Mouse (Mus musculus) cerebellum, adult 9-11 months (tissue): Measurements from ENCODE around the gene Gm20662.

Experiments used
- DNase-seq: peaks from one replicate; pipeline ENCODE4 v3.0.0; 2022

Gm20662 gene

GRCm38 (mm10) chr9:107996049-107996448, at the start of gene Gm20662:
Gm20662 (plus strand) TSS chr9:107996349.
- no peak for DNase-seq

- DNase-seq = peak; percentile 67
Measured at GRCm38 (mm10) chr9:107947241-107948194, 48.6 kb upstream of the Gm20662 start.

- no peak for DNase-seq
Measured at GRCm38 (mm10) chr9:107949184-107949921, 46.8 kb upstream of the Gm20662 start.

DNA sequence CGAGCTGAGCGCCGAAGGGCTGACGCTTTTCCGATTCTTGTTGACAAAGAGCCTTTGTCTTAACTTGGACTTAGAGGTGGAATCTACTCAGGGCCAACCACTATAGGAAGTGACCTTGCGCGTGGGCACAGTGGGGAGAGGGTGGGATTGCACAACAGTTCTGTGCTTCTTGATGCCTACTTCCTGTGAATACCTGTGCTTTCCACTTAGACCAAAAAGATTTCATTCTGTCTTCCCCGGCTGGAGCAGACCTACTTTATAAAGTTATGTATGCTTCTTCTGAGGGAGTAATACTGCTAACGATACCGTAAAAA, 46.3 kb upstream of the Gm20662 start, which contains the start of gene Traip:
Gene Traip, plus strand, starts transcription at position 215 of the 314 bp plus-strand sequence.
- no peak for DNase-seq

GRCm38 (mm10) chr9:107950460-107951355, 45.4 kb upstream of the Gm20662 start:
- DNase-seq = peak; percentile 89

GRCm38 (mm10) chr9:107955613-107956289, 40.4 kb upstream of the Gm20662 start:
- no peak for DNase-seq

DNA sequence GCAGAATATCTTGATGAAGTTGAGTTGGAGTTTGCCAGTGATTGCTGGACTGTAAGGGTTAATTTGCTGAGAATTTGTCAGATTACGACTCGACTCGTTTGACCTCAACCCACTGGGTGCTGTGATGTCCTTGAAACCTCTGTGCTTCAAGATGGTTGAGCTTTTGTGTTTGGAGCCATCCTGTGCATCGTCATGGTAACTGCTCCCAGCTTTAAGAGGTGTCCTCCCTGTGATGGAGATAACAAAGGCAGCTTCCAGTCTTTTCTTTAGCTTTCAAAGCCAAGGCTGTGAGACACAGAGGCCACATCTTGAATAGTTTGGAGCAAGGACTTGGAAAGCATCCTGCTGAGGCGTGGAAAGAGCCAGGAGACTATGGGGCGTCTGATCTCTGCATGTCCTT, 39.0 kb upstream of the Gm20662 start:
- no peak for DNase-seq

DNA sequence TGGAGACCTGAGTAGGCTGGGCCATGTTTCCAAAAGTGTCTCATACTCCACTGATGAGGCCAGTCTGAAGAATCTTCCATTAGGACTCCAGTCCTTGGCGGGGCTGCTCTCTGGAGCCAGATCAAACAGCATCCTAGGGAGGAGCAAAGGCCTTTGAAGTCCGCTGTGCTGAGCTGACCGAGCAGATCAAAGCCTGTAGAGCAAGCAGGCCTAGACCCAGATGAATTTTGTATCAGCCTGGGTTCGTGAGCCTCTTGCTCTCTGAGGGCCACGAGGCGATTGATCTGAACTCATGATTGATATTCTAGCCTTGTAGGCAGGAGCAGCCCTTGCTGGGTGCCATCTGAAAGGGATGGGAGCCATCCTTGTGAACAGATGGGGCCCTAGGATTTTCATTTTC, 36.3 kb upstream of the Gm20662 start:
- DNase-seq = no peak

GRCm38 (mm10) chr9:107960928-107961327, 35.2 kb upstream of the Gm20662 start:
- DNase-seq = no peak

DNA sequence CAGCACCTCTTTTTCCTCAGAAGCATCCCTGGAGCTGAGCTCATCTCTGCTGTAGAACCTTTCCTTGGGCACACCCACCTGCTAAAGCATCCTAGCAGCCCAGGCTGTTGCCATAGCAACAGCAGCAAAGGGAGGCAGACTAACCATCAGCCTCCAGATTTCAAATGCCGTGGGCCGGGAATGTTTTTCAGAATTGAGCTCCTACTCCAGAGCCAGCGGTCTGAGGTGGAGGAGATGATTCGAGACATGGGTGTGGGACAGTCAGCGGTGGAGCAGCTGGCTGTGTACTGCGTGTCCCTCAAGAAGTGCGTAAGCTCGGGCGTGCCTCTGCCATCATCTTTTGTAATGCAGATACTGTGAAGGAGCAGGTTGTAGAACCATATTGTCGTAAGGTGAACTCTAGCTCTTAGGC, 34.8 kb upstream of the Gm20662 start:
- DNase-seq = no peak

DNA sequence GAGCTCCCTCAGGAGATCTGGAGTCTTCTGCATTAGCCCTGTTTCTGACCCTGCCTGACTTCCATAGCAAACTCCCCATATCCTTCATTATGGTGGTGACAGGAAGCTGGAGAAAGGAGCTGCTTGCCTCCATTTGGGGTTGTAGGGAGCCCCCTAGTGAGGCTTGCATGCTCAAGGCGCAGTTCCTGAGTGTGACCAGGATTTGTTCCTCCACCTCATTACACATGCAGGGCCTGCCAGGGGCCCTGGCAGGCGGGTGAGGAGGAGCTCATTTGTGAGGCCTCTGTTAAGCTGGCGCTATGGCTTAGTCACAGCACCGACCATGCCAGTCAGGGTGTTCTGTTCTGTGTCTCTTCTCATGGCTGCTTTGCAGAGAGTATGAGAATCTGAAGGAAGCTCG, 34.3 kb upstream of the Gm20662 start:
- DNase-seq = no peak

GRCm38 (mm10) chr9:107962916-107963315, 33.2 kb upstream of the Gm20662 start:
- DNase-seq = no peak

- DNase-seq = peak; percentile 78
Measured at GRCm38 (mm10) chr9:107963700-107964099, 32.4 kb upstream of the Gm20662 start.

DNA sequence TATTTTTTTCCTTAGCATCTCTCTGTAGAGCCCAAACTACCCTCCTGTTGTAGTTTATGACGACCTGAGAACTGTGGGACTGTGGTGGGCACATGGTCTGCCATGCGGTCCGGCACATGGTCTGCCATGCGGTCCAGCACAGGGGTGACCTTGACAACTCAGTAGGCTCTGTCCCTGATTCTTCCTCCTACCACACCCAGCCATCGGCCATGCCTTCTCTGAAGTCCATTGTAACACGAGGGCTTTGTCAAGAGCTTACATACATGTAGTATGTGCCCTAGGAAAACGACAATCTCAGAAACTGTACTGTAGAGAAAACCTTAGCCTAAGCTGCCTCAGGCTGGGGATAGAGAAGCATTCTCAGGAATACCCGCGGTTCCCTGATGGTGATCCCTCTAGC, 31.5 kb upstream of the Gm20662 start:
- no peak for DNase-seq

DNA sequence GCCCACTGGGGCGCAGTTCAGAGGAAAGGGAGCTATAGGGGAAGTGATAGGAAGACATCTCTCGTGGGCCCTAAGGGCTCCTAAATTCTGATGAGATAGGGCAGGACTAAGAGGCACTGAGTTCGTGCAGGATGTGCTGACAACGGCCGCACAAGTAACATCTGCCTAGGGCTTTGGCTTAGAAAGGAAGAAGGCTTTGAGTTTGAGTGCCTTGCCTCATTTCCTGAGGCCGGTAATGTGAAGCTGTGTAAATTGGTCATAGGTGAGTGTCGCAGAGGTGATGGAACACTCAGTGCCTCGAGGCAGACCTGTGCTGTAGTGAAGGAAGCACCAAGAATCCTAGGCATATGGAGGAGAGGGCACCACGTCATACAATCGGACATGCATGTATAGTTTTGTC, 29.5 kb upstream of the Gm20662 start:
- DNase-seq = no peak

DNA sequence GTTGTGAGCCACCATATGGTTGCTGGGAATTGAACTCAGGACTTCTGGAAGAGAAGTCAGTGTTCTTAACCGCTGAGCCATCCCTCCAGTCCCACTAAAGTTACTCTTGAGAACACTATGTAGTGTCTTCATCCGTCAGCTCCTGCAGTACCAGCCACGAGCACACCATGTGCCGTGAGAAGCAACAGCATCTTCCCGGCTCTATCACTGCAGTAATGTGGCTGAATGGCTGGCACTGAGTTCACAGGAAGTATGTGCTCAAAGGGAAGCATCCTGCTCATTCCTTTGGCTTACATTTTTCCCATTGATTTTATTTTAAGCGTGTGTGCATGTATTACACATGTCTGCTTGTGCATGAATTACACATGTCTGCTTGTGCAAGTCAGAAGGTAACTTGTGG, 28.7 kb upstream of the Gm20662 start:
- DNase-seq = no peak

DNA sequence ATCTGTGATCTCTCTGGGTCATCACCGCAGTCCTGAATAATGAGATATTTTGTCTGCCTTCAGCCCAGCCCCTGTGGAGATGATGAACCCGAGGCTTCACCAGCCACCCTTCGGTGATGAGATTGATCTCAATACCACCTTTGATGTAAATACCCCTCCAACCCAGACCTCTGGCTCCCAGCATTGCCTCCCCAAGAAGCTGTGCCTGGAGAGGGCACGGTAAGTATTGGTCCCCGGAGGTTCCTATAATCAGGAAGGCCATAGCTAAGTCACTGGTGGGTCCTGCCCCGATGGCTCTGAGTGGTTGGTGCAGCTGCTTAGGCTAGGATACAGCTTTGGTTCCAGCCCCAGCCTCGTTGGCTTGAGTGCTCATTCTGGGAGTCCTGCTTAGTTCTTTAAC, 27.6 kb upstream of the Gm20662 start:
- DNase-seq = no peak

DNA sequence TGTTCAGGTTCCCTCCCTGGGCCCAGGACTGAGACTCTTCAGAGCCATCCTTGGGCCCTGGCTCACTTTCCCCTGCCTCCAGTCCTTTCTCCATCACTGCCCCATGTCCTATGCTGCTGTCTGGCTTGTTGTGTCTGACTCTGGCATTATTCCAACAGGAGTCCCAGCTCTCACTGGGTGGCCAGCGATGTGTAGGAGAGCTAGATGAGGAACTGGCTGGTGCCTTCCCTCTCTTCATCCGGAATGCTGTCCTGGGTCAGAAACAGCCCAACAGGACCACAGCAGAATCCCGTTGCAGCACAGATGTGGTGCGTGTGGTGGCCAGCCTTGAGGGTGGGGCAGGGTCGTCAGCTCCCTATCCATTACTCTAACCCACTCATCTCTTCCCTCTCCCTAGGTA, 25.8 kb upstream of the Gm20662 start:
- no peak for DNase-seq

DNA sequence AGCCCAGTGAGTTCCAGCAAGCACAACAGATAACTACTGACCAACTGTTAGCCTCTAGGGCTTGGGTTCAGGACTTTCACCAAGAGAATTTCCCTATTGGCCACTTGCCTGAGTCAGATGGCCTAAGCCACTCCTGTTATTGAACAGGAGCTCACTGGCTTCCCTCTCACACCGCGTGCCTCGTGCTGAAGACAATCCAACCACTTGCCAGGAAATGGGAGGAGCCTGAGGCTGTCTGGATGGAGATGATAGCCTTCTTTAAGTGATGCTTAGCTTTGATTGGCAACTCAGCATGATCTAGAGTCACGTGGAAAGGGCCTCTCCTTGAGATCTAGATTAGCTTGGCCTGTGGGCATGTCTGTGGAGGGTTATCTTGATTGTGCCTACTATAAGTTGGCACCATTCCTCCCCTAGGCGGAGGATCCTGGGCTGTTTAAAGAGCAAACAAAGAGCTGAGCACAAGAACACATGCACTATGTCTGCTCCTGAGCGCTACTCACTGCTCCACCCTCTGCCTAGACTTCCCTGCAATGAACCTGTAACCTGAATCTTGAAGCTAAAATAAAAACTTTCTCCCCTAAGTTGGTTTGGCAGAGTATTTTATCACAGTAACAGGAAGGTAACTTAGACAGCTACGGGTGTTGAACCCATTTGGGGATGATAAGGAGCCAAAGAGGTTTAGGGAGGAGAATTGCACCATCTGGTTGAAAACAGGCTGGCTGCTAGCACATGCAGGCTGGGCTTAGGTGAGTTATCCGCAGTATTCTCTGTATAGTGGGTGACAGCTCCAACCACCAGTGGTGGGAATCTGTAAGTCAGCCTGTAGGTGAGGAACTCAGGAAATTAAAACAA, 24.2 kb upstream of the Gm20662 start:
- DNase-seq = no peak

DNA sequence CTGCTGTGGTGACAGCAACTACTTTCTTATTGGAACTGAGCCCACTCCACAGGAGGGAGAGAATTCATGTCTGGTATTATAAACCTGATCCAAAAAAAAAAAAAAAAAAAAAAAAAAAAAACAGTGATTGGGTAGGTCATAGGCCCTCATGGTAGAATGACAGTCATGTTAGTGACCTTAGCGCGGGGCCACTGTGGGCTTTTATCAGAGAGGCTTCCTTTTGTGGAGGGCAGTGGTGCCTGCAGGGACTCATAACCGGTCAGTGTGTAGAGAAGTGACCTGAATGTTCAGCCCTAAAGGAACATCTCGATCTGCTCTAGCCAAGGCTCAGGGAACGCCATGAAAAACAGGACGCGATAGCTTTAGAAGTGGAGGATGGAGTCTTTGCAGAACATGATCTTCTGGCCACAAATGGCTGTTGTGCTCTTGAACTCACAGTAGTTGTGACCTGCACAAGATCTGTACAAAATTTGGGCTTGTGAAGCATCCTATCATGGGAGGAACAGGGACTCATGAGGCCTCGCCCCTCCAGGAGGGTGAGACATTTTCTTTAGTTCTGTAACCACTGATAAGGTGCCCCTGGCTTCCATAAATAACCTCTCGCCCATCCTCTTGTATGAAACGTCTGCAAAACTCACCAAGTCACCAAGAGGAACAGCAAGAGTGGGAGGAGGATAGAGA, 21.5 kb upstream of the Gm20662 start:
- no peak for DNase-seq
